Mouse (Mus musculus): ENCODE measurements at regions not wholly inside any gene's neighbourhood (a gene's known extent, or its start where the extent isn't known, plus 50 kb on each side); places are given as distances from the start of the nearest gene placed in this dataset.

GRCm38 (mm10) chr10:39316533-39316932 lies 52.1 kb upstream of the Fyn start:
- TF ChIP-seq EP300 (optimal IDR thresholded peaks at IDR 0.05), result no peak
- TF ChIP-seq CTCF (IDR thresholded peaks at IDR 0.05; ENCODE audit: low read depth), result no peak
- ATAC-seq (ENCODE audit: low FRiP score, low TSS enrichment), result no peak
- DNase-seq (ENCODE audit: low spot score), result no peak
- Histone ChIP-seq H3K4me1 (replicated peaks; ENCODE audit: control insufficient read depth, insufficient read depth) (no peaks in the 10 kb centered on the region), H3K4me2 (replicated peaks; ENCODE audit: low read depth) (no peak overlapping the region), H3K27ac (replicated peaks) (no peak overlapping the region), H3K9me3 (ENCODE audit: control insufficient read depth, low read length) (no peaks in the 10 kb centered on the region), H3K27me3 (ENCODE audit: control insufficient read depth, insufficient read depth, low read length) (no peaks in the 10 kb centered on the region), H3K9ac (ENCODE audit: low read length) (no peak overlapping the region), H3K4me3 (ENCODE audit: low read depth, low read length) (no peak overlapping the region), H3K36me3 (ENCODE audit: control insufficient read depth, insufficient read depth, low read length) (no peaks in the 10 kb centered on the region)
- WGBS, result 43% methylated on average over 4 of the region's 4 CpGs

GRCm38 (mm10) chr10:39315434-39316174 lies 53.1 kb upstream of the Fyn start:
- H3K27ac ChIP-seq (replicated peaks), result no peak overlapping the region
- H3K36me3 ChIP-seq (ENCODE audit: control insufficient read depth, insufficient read depth, low read length), result no peaks in the 10 kb centered on the region
- no peak for DNase-seq (ENCODE audit: low spot score)
- no peaks in the 10 kb centered on the region for H3K27me3 ChIP-seq (ENCODE audit: control insufficient read depth, insufficient read depth, low read length)
- H3K9ac ChIP-seq (ENCODE audit: low read length), result no peak overlapping the region
- no peak overlapping the region for H3K4me3 ChIP-seq (ENCODE audit: low read depth, low read length)
- ATAC-seq (ENCODE audit: low FRiP score, low TSS enrichment), result no peak
- no peaks in the 10 kb centered on the region for H3K9me3 ChIP-seq (ENCODE audit: control insufficient read depth, low read length)
- 83% methylated on average over 6 of the region's 6 CpGs for WGBS
- no peaks in the 10 kb centered on the region for H3K4me1 ChIP-seq (replicated peaks; ENCODE audit: control insufficient read depth, insufficient read depth)
- no peak for TF ChIP-seq EP300 (optimal IDR thresholded peaks at IDR 0.05)
- no peak for TF ChIP-seq CTCF (IDR thresholded peaks at IDR 0.05; ENCODE audit: low read depth)
- no peak overlapping the region for H3K4me2 ChIP-seq (replicated peaks; ENCODE audit: low read depth)

GRCm38 (mm10) chr10:39311501-39311900 lies 57.2 kb upstream of the Fyn start:
- TF ChIP-seq EP300 (optimal IDR thresholded peaks at IDR 0.05) (no peak), CTCF (IDR thresholded peaks at IDR 0.05; ENCODE audit: low read depth) (no peak)
- no peaks in the 10 kb centered on the region for H3K36me3 ChIP-seq (ENCODE audit: control insufficient read depth, insufficient read depth, low read length)
- no peaks in the 10 kb centered on the region for H3K4me1 ChIP-seq (replicated peaks; ENCODE audit: control insufficient read depth, insufficient read depth)
- no peak overlapping the region for H3K27ac ChIP-seq (replicated peaks)
- H3K4me3 ChIP-seq (ENCODE audit: low read depth, low read length), result no peak overlapping the region
- ATAC-seq (ENCODE audit: low FRiP score, low TSS enrichment), result no peak
- no peak for DNase-seq (ENCODE audit: low spot score)
- H3K4me2 ChIP-seq (replicated peaks; ENCODE audit: low read depth), result no peak overlapping the region
- no peaks in the 10 kb centered on the region for H3K27me3 ChIP-seq (ENCODE audit: control insufficient read depth, insufficient read depth, low read length)
- no peaks in the 10 kb centered on the region for H3K9me3 ChIP-seq (ENCODE audit: control insufficient read depth, low read length)
- WGBS, result 77% methylated on average over 1 of the region's 1 CpGs
- H3K9ac ChIP-seq (ENCODE audit: low read length), result no peak overlapping the region

- no peak overlapping the region for H3K4me2 ChIP-seq (replicated peaks; ENCODE audit: low read depth)
- TF ChIP-seq EP300 (optimal IDR thresholded peaks at IDR 0.05) (no peak), CTCF (IDR thresholded peaks at IDR 0.05; ENCODE audit: low read depth) (no peak)
- DNase-seq (ENCODE audit: low spot score) (no peak), ATAC-seq (ENCODE audit: low FRiP score, low TSS enrichment) (no peak)
- no peaks in the 10 kb centered on the region for H3K9me3 ChIP-seq (ENCODE audit: control insufficient read depth, low read length)
- no peaks in the 10 kb centered on the region for H3K4me1 ChIP-seq (replicated peaks; ENCODE audit: control insufficient read depth, insufficient read depth)
- H3K27ac ChIP-seq (replicated peaks), result no peak overlapping the region
- no peak overlapping the region for H3K9ac ChIP-seq (ENCODE audit: low read length)
- H3K36me3 ChIP-seq (ENCODE audit: control insufficient read depth, insufficient read depth, low read length), result no peaks in the 10 kb centered on the region
- H3K4me3 ChIP-seq (ENCODE audit: low read depth, low read length), result no peak overlapping the region
- 44% methylated on average over 1 of the region's 1 CpGs for WGBS
- no peaks in the 10 kb centered on the region for H3K27me3 ChIP-seq (ENCODE audit: control insufficient read depth, insufficient read depth, low read length)
These were observed 60.1 kb upstream of the Fyn start for GRCm38 (mm10) chr10:39308535-39308934.

DNA sequence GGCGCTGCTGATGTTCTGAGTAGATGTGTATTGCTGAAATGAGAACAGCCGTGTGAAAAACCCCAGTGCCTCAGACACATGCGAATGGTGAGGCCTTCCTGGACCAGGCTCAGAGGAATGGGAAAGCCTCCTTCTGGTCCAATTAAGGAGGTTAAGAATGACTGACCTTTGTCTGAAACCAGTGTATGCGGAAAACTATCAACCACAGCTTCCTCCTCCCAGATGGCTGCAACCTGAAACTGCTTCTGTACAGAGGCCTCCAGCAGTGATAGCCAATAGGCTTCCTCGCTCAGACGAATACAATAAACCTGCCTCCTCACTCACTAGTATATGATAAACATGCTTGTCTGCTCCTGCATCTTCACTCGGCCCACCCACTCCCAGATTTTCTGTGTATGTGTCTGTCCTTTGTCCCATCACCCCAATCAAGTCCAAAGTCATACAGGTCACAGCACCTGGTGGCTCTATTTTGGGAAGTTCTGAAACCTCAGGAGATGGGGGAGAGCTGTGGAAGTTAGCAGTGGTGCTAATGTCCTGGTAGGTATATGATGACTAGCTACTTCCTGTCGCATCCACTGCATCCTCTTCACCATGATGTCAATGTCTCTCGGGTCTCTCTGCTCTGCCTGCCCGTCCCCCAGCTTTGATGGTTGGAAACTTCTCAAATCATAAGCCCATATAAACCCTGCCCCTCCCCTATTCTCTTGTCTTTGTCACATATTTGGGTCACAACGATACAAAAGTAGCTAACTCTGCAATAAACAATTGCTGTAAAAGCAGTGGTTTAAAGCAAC lies 75.8 kb upstream of the Fyn start:
- H3K9ac ChIP-seq (ENCODE audit: low read length), result no peak overlapping the region
- DNase-seq (ENCODE audit: low spot score) (no peak), ATAC-seq (ENCODE audit: low FRiP score, low TSS enrichment) (no peak)
- no peak overlapping the region for H3K4me2 ChIP-seq (replicated peaks; ENCODE audit: low read depth)
- WGBS, result 61% methylated on average over 11 of the region's 11 CpGs
- H3K27me3 ChIP-seq (ENCODE audit: control insufficient read depth, insufficient read depth, low read length), result no peaks in the 10 kb centered on the region
- H3K36me3 ChIP-seq (ENCODE audit: control insufficient read depth, insufficient read depth, low read length), result no peaks in the 10 kb centered on the region
- H3K27ac ChIP-seq (replicated peaks), result no peak overlapping the region
- H3K4me1 ChIP-seq (replicated peaks; ENCODE audit: control insufficient read depth, insufficient read depth), result peaks cover 7% of the 10 kb centered on the region; the same call in 1 of the 2 replicates
- H3K4me3 ChIP-seq (ENCODE audit: low read depth, low read length), result no peak overlapping the region
- no peaks in the 10 kb centered on the region for H3K9me3 ChIP-seq (ENCODE audit: control insufficient read depth, low read length)
- TF ChIP-seq EP300 (optimal IDR thresholded peaks at IDR 0.05) (no peak), CTCF (IDR thresholded peaks at IDR 0.05; ENCODE audit: low read depth) (no peak)

GRCm38 (mm10) chr10:39291747-39292198 lies 76.9 kb upstream of the Fyn start:
- 0 out of 2 replicates have a peak, but pooled peaks have one; percentile 45 for ATAC-seq (ENCODE audit: low FRiP score, low TSS enrichment)
- no peak for DNase-seq (ENCODE audit: low spot score)
- H3K9me3 ChIP-seq (ENCODE audit: control insufficient read depth, low read length), result no peaks in the 10 kb centered on the region
- H3K4me3 ChIP-seq (ENCODE audit: low read depth, low read length), result no peak overlapping the region
- peaks cover 7% of the 10 kb centered on the region; the same call in 1 of the 2 replicates for H3K4me1 ChIP-seq (replicated peaks; ENCODE audit: control insufficient read depth, insufficient read depth)
- H3K9ac ChIP-seq (ENCODE audit: low read length), result no peak overlapping the region
- no peaks in the 10 kb centered on the region for H3K27me3 ChIP-seq (ENCODE audit: control insufficient read depth, insufficient read depth, low read length)
- no peak overlapping the region for H3K4me2 ChIP-seq (replicated peaks; ENCODE audit: low read depth)
- H3K36me3 ChIP-seq (ENCODE audit: control insufficient read depth, insufficient read depth, low read length), result no peaks in the 10 kb centered on the region
- WGBS, result 57% methylated on average over 9 of the region's 9 CpGs
- H3K27ac ChIP-seq (replicated peaks), result no peak overlapping the region
- TF ChIP-seq CTCF (IDR thresholded peaks at IDR 0.05; ENCODE audit: low read depth) (no peak), EP300 (optimal IDR thresholded peaks at IDR 0.05) (no peak)
